Comparison of ENCODE assay signal across 9 mouse cellular contexts in genomic region chr17:3533425-3533824, GRCm38 (mm10). TPM values are rescaled to one million over a fixed set of nuclear protein-coding genes. Genes with fewer than 3 reads are reported as not detected.
A peak's percentile ranks its signal among the peaks of the same experiment; 100 is the strongest.
DNase-seq lines count a peak whose midpoint lies in the region; ATAC-seq and TF ChIP-seq lines count a peak whose summit lies in the region.
"Had no signal": no experiment of that assay in that cellular context is flagged by ENCODE, and none has a peak within 500 bp of the region (broad histone marks: within the 10 kb centered on the region; RNA-seq: fewer than 3 reads in every experiment).

No protein-coding gene starts in this region.

- no peak overlapping the region for H3K9ac ChIP-seq in midbrain, postnatal 0 days (replicated peaks; ENCODE audit: low read length, poor library complexity, severe bottlenecking)
- H3K9ac ChIP-seq in stomach, postnatal 0 days (ENCODE audit: low read length), result no peak overlapping the region
- H3K9ac ChIP-seq: liver, embryonic 15.5 days had no signal

- no peaks in the 10 kb centered on the region; the same call in 1 of the 2 replicates for H3K36me3 ChIP-seq in midbrain, postnatal 0 days (ENCODE audit: insufficient read depth, low read length)
- H3K36me3 ChIP-seq in midbrain, embryonic 10.5 days, result peaks cover 13% of the 10 kb centered on the region; the same call in 1 of the 2 replicates
- H3K36me3 ChIP-seq in stomach, postnatal 0 days (ENCODE audit: control insufficient read depth, insufficient read depth, low read length), result peaks cover 3% of the 10 kb centered on the region; the same call in 1 of the 2 replicates

- H3K27ac ChIP-seq in midbrain, postnatal 0 days (ENCODE audit: low read depth, low read length), result no peak overlapping the region
- no peak overlapping the region for H3K27ac ChIP-seq in midbrain, embryonic 10.5 days (replicated peaks)
- no peak overlapping the region for H3K27ac ChIP-seq in stomach, postnatal 0 days (replicated peaks)
- H3K27ac ChIP-seq: liver, embryonic 15.5 days had no signal

- WGBS in midbrain, postnatal 0 days, result 31% methylated on average over 1 of the region's 1 CpGs
- 30% methylated on average over 1 of the region's 1 CpGs for WGBS in midbrain, embryonic 10.5 days
- WGBS in stomach, postnatal 0 days, result 21% methylated on average over 1 of the region's 1 CpGs

- intact Hi-C loops in heart, postnatal 10 days (cut with DNase I), result no loop called here
- intact Hi-C loops in heart, postnatal 36 days (cut with DNase I), result no loop called here
- intact Hi-C loops in left cerebral cortex, postnatal 10 days (cut with DNase I), result no loop called here

- H3K4me3 ChIP-seq in midbrain, postnatal 0 days (ENCODE audit: low read depth, low read length), result no peak overlapping the region
- no peak overlapping the region for H3K4me3 ChIP-seq in midbrain, embryonic 10.5 days
- H3K4me3 ChIP-seq in stomach, postnatal 0 days (ENCODE audit: low read depth, low read length), result no peak overlapping the region
- H3K4me3 ChIP-seq: liver, embryonic 15.5 days had no signal

- H3K4me2 ChIP-seq in midbrain, postnatal 0 days (ENCODE audit: low read depth, low read length, poor library complexity, severe bottlenecking), result no peak overlapping the region
- H3K4me2 ChIP-seq in stomach, postnatal 0 days (replicated peaks; ENCODE audit: low read depth), result no peak overlapping the region
- H3K4me2 ChIP-seq: liver, embryonic 15.5 days had no signal

- no peak for TF ChIP-seq EP300 in stomach, postnatal 0 days (optimal IDR thresholded peaks at IDR 0.05)

- H3K4me1 ChIP-seq in midbrain, postnatal 0 days (ENCODE audit: insufficient read depth, low read length), result no peaks in the 10 kb centered on the region
- H3K4me1 ChIP-seq in midbrain, embryonic 10.5 days, result no peaks in the 10 kb centered on the region
- no peaks in the 10 kb centered on the region for H3K4me1 ChIP-seq in stomach, postnatal 0 days (replicated peaks; ENCODE audit: control insufficient read depth, insufficient read depth)

- ATAC-seq in midbrain, postnatal 0 days (ENCODE audit: low FRiP score), result no peak
- no peak for ATAC-seq in stomach, postnatal 0 days (ENCODE audit: low FRiP score, low TSS enrichment)

- peak; percentile 83 for TF ChIP-seq CTCF in midbrain, postnatal 0 days (IDR thresholded peaks at IDR 0.05)
- peak; percentile 73 for TF ChIP-seq CTCF in stomach, postnatal 0 days (IDR thresholded peaks at IDR 0.05; ENCODE audit: low read depth)

- peak; percentile 8 to 37 for DNase-seq in heart, postnatal 10 days
- DNase-seq in heart, postnatal 36 days, result no peak
- peak; percentile 69 for DNase-seq in midbrain, postnatal 0 days (ENCODE audit: low spot score)
- no peak for DNase-seq in midbrain, embryonic 10.5 days (ENCODE audit: low spot score)
- peak; percentile 55 for DNase-seq in embryo, embryonic 10 days (ENCODE audit: low spot score)
- DNase-seq in stomach, postnatal 0 days (ENCODE audit: low spot score), result no peak
- DNase-seq in adrenal gland, postnatal 25 days, result no peak
- DNase-seq in left cerebral cortex, postnatal 10 days (ENCODE audit: extremely low spot score in 1 of 2, low spot score in 2 of 2), result no peak

- H3K27me3 ChIP-seq in midbrain, postnatal 0 days (ENCODE audit: insufficient read depth, low read length), result no peaks in the 10 kb centered on the region
- no peaks in the 10 kb centered on the region for H3K27me3 ChIP-seq in midbrain, embryonic 10.5 days (ENCODE audit: low read depth, poor library complexity, severe bottlenecking)
- H3K27me3 ChIP-seq in stomach, postnatal 0 days (ENCODE audit: control insufficient read depth, insufficient read depth, low read length), result no peaks in the 10 kb centered on the region
- H3K27me3 ChIP-seq: liver, embryonic 15.5 days had no signal

- no peaks in the 10 kb centered on the region for H3K9me3 ChIP-seq in midbrain, postnatal 0 days (ENCODE audit: low read length)
- H3K9me3 ChIP-seq in midbrain, embryonic 10.5 days (replicated peaks), result no peaks in the 10 kb centered on the region
- no peaks in the 10 kb centered on the region for H3K9me3 ChIP-seq in stomach, postnatal 0 days (ENCODE audit: control insufficient read depth, low read length)
- H3K9me3 ChIP-seq: liver, embryonic 15.5 days had no signal

RNA-seq across cellular contexts. Expression of gene Cldn20, which starts 1.1 kb away (rescaled TPM):
- not detected for total RNA-seq in heart, postnatal 10 days (2021)
- not detected for total RNA-seq in heart, postnatal 36 days (2021)
- 1.8 TPM in 1 of 2 replicates, not detected in the other for total RNA-seq in midbrain, postnatal 0 days (2014; rRNA removed)
- 0.25 TPM in 1 of 2 replicates, not detected in the other for polyA plus RNA-seq in midbrain, postnatal 0 days (2015; fragmentation: Nextera tagmentation; extraction: Ambion mirVana)
- polyA plus RNA-seq in midbrain, embryonic 10.5 days (2016; fragmentation: Nextera tagmentation; extraction: Ambion mirVana), result 0.21 TPM in 1 of 2 replicates, not detected in the other
- not detected in 2 replicates for polyA plus RNA-seq in stomach, postnatal 0 days (2015; fragmentation: Nextera tagmentation; extraction: Ambion mirVana)
- total RNA-seq in adrenal gland, postnatal 25 days (2021), result 0.70 TPM in 1 of 2 replicates, not detected in the other
- 1 to 10 TPM; 1.3 to 2.5 TPM for total RNA-seq in left cerebral cortex, postnatal 10 days (2021)
- polyA plus RNA-seq: liver, embryonic 15.5 days had no signal

RNA-seq across cellular contexts. Expression of gene Tfb1m, which starts 24.2 kb away (rescaled TPM):
- 1 to 10 TPM; 5.7 to 8.0 TPM for total RNA-seq in heart, postnatal 10 days (2021)
- total RNA-seq in heart, postnatal 36 days (2021), result 10 to 100 TPM; 11.2 to 11.4 TPM
- total RNA-seq in midbrain, postnatal 0 days (2014; rRNA removed), result 9.6 and 12.4 TPM in 2 replicates
- 7.9 and 8.7 TPM in 2 replicates for polyA plus RNA-seq in midbrain, postnatal 0 days (2015; fragmentation: Nextera tagmentation; extraction: Ambion mirVana)
- polyA plus RNA-seq in midbrain, embryonic 10.5 days (2016; fragmentation: Nextera tagmentation; extraction: Ambion mirVana), result 19.9 and 21.0 TPM in 2 replicates
- polyA plus RNA-seq in stomach, postnatal 0 days (2015; fragmentation: Nextera tagmentation; extraction: Ambion mirVana), result 9.0 and 9.6 TPM in 2 replicates
- total RNA-seq in adrenal gland, postnatal 25 days (2021), result 12.8 and 17.4 TPM in 2 replicates
- total RNA-seq in left cerebral cortex, postnatal 10 days (2021), result 1 to 10 TPM; 5.9 to 6.1 TPM

Comparison
In these comparisons a context has a peak if more than half of its experiments do, and no peak if none do; other contexts are left out.
1. DNase-seq: peak in heart, postnatal 10 days (2 of 2), midbrain, postnatal 0 days (single experiment) and embryo, embryonic 10 days (single experiment); none in heart, postnatal 36 days (0 of 2), midbrain, embryonic 10.5 days (single experiment), stomach, postnatal 0 days (single experiment), adrenal gland, postnatal 25 days (single experiment) and left cerebral cortex, postnatal 10 days (0 of 2).